Mouse (Mus musculus) midbrain, embryonic 12.5 days (tissue): ENCODE measurements around the gene Frmd6. TPM values are rescaled to one million over a fixed set of nuclear protein-coding genes. Genes with fewer than 3 reads are reported as not detected.

Experiments
- ATAC-seq: fragments of 200-750 bp; cut with Nextera tagmentation; 2 replicates; pipeline ENCODE4 v1.8.0; 2017; ENCODE audit warnings: low read depth, moderate TSS enrichment, moderate library complexity; ENCODE audit not compliant: low FRiP score
- H3K27ac ChIP-seq: fragments of 300-500 bp; sonication (generic); replicated peaks from 2 replicates; pipeline ENCODE4 v1.5.1; 2016; ENCODE audit warnings: mild to moderate bottlenecking
- H3K27me3 ChIP-seq: fragments of 300-500 bp; sonication (generic); 2 replicates; pipeline ENCODE4 v1.6.1; 2016; ENCODE audit warnings: mild to moderate bottlenecking
- H3K36me3 ChIP-seq: fragments of 300-500 bp; sonication (generic); 2 replicates; pipeline ENCODE4 v1.6.1; 2016
- H3K4me1 ChIP-seq: fragments of 300-500 bp; sonication (generic); 2 replicates; pipeline ENCODE4 v1.6.1; 2016
- H3K4me2 ChIP-seq: fragments of 300-500 bp; sonication (generic); replicated peaks from 2 replicates; pipeline ENCODE4 v1.6.1; 2016; ENCODE audit warnings: mild to moderate bottlenecking, moderate library complexity
- H3K4me3 ChIP-seq: fragments of 300-500 bp; sonication (generic); 2 replicates; pipeline ENCODE4 v1.5.1; 2016; ENCODE audit warnings: mild to moderate bottlenecking
- H3K9ac ChIP-seq: fragments of 300-500 bp; sonication (generic); replicated peaks from 2 replicates; pipeline ENCODE4 v1.6.1; 2016; ENCODE audit warnings: mild to moderate bottlenecking, moderate library complexity
- H3K9me3 ChIP-seq: fragments of 300-500 bp; sonication (generic); 2 replicates; pipeline ENCODE4 v1.6.1; 2016; ENCODE audit warnings: mild to moderate bottlenecking
- WGBS: fragments of 180-500 bp; shearing (Covaris S2); methylation state at CpG from one replicate; pipeline ENCODE4 v1.1.7; 2016; 5-methylcytosine and 5-hydroxymethylcytosine counted together
- polyA plus RNA-seq: library from polyadenylated mRNA; unstranded; fragments of >200 nt; fragmentation: Nextera tagmentation; extraction: Ambion mirVana; gene quantifications from 2 replicates; pipeline ENCODE4 v1.2.1, GENCODE M21; 2016

Gene Frmd6
- polyA plus RNA-seq, 1 experiment from 2014 or later = 19.4 TPM

- Histone ChIP-seq H3K4me3 (no peak overlapping the region), H3K36me3 (peaks cover 9% of the 10 kb centered on the region; the same call in 1 of the 2 replicates), H3K4me1 (peaks cover 2% of the 10 kb centered on the region; the same call in 1 of the 2 replicates), H3K27me3 (peaks cover 26% of the 10 kb centered on the region), H3K9ac (no peak overlapping the region), H3K9me3 (no peaks in the 10 kb centered on the region), H3K4me2 (no peak overlapping the region), H3K27ac (no peak overlapping the region)
- 86% methylated on average over 10 of the region's 10 CpGs for WGBS
- ATAC-seq = no peak
Measured at GRCm38 (mm10) chr12:70885576-70885975, 60.3 kb downstream of the Frmd6 start.

DNA sequence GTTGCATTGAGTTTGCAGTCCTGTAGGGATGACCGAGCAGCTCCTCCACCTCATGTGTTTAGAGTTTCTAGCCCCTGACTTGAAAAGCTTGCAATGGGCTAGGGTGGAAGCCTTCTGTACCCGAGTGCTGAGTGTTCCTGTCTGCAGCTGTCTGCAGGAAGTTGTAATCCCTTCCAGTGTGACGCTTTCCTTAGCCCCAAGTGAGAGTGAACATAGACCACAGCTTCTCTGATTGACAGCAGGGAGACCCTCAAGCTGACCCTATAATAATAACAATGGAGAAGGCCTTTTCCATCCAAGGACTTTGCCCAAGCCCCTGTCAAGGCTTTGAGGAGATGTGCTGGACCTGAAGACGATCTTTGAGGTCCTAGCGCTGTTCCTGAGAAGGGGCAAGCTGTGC, 65.1 kb downstream of the Frmd6 start:
- peaks cover 68% of the 10 kb centered on the region for H3K27me3 ChIP-seq
- no peak overlapping the region for H3K9ac ChIP-seq
- peaks cover 6% of the 10 kb centered on the region; the same call in 1 of the 2 replicates for H3K4me1 ChIP-seq
- no peak overlapping the region for H3K4me3 ChIP-seq
- 49% methylated on average over 5 of the region's 5 CpGs for WGBS
- no peak overlapping the region for H3K4me2 ChIP-seq
- no peak overlapping the region for H3K27ac ChIP-seq
- no peaks in the 10 kb centered on the region for H3K9me3 ChIP-seq
- 0 out of 2 replicates have a peak, but pooled peaks cover 7% of the 10 kb centered on the region for H3K36me3 ChIP-seq
- ATAC-seq = peak; percentile 74

DNA sequence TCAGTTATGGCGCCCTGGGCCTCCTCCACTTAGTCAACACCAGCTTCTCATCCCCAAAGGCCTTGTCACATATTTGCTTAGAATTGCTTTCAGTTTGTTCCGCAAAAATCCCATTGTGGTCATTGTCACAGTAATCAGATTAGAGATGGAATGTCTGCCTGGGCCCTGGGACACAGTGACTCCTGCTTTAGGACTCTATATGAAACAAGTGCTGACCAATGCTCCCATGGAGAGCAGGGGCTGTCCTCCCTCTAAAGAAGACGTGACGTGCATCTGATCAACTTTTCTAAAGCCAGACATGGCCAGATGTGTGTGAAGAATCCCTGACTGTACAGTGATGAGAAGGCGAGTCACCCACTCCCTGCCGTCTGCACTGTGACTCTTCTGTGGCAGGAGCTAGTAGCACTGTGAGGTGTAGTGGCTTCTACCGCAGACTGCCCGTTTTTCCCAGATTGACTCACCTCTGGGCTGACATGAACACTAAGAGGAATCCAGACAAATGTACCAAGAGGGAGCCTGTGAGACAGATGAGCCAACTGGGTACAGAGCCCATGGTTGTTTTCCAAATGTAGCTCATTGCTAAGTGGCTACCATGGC, 65.7 kb downstream of the Frmd6 start:
- no peak overlapping the region for H3K27ac ChIP-seq
- H3K9ac ChIP-seq = no peak overlapping the region
- H3K9me3 ChIP-seq = no peaks in the 10 kb centered on the region
- H3K4me1 ChIP-seq = peaks cover 6% of the 10 kb centered on the region; the same call in 1 of the 2 replicates
- 0 out of 2 replicates have a peak, but pooled peaks cover 7% of the 10 kb centered on the region for H3K36me3 ChIP-seq
- WGBS = 52% methylated on average over 8 of the region's 8 CpGs
- H3K4me3 ChIP-seq = no peak overlapping the region
- H3K27me3 ChIP-seq = peaks cover 64% of the 10 kb centered on the region
- peak; percentile 78 for ATAC-seq
- no peak overlapping the region for H3K4me2 ChIP-seq

DNA sequence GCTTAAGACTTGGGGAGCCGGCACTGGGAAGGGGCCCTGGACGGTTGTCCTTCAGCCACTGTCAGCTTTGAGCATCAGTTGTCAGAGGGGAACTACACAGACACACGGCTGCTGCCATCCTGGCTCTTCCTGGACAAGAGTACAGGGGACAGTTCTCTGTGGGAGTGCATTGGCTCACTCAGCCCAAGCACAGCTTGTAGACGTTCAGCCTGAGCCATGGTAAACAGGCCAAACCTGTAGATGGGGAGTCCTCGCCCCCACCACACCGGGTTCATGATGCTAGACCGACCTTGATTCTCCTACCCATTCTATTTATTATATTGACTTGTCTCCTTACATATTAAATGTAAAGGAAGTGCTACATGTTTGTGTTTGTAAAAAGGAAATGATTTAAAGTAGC, 70.0 kb downstream of the Frmd6 start:
- Histone ChIP-seq H3K9me3 (no peaks in the 10 kb centered on the region), H3K4me2 (no peak overlapping the region), H3K9ac (no peak overlapping the region), H3K4me3 (no peak overlapping the region), H3K36me3 (0 out of 2 replicates have a peak, but pooled peaks cover 7% of the 10 kb centered on the region), H3K27me3 (peaks cover 46% of the 10 kb centered on the region), H3K27ac (no peak overlapping the region), H3K4me1 (peaks cover 6% of the 10 kb centered on the region; the same call in 1 of the 2 replicates)
- WGBS = 87% methylated on average over 7 of the region's 7 CpGs
- ATAC-seq = no peak

DNA sequence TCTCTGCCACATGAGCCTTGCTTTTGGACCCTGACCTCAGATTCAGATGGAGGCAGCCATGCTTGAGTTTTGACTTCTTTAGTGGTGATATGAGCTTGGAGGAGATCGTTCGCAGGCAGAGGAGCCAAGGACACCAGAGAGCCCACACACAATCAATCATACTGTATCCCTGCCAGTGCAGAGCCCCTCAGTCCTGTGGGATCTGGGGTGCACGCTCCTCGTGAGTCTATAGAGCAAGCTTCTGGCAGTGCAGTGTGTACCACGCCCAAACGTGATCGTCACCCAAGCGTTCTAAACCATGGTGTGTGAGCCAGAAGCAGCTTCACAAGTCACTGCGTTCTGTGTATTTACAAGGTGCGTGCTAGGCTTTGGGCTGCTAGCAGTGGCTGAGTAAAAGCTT, 70.8 kb downstream of the Frmd6 start:
- 90% methylated on average over 10 of the region's 10 CpGs for WGBS
- no peak overlapping the region for H3K4me3 ChIP-seq
- no peak for ATAC-seq
- H3K27me3 ChIP-seq = peaks cover 46% of the 10 kb centered on the region
- no peak overlapping the region for H3K9ac ChIP-seq
- H3K4me2 ChIP-seq = no peak overlapping the region
- H3K27ac ChIP-seq = no peak overlapping the region
- H3K36me3 ChIP-seq = 0 out of 2 replicates have a peak, but pooled peaks cover 7% of the 10 kb centered on the region
- H3K4me1 ChIP-seq = no peaks in the 10 kb centered on the region
- H3K9me3 ChIP-seq = no peaks in the 10 kb centered on the region

- Histone ChIP-seq H3K27me3 (peaks cover 33% of the 10 kb centered on the region), H3K4me1 (no peaks in the 10 kb centered on the region), H3K36me3 (0 out of 2 replicates have a peak, but pooled peaks cover 7% of the 10 kb centered on the region), H3K27ac (no peak overlapping the region), H3K9me3 (no peaks in the 10 kb centered on the region), H3K4me2 (no peak overlapping the region), H3K4me3 (no peak overlapping the region), H3K9ac (no peak overlapping the region)
- no peak for ATAC-seq
- WGBS = 80% methylated on average over 8 of the region's 8 CpGs
Measured at GRCm38 (mm10) chr12:70897434-70897833, 72.1 kb downstream of the Frmd6 start.

GRCm38 (mm10) chr12:70898450-70898849, 73.1 kb downstream of the Frmd6 start:
- no peak overlapping the region for H3K27ac ChIP-seq
- no peak overlapping the region for H3K4me3 ChIP-seq
- no peaks in the 10 kb centered on the region for H3K4me1 ChIP-seq
- no peak for ATAC-seq
- 0 out of 2 replicates have a peak, but pooled peaks cover 7% of the 10 kb centered on the region for H3K36me3 ChIP-seq
- no peaks in the 10 kb centered on the region for H3K9me3 ChIP-seq
- H3K4me2 ChIP-seq = no peak overlapping the region
- 85% methylated on average over 8 of the region's 8 CpGs for WGBS
- H3K9ac ChIP-seq = no peak overlapping the region
- peaks cover 23% of the 10 kb centered on the region for H3K27me3 ChIP-seq

DNA sequence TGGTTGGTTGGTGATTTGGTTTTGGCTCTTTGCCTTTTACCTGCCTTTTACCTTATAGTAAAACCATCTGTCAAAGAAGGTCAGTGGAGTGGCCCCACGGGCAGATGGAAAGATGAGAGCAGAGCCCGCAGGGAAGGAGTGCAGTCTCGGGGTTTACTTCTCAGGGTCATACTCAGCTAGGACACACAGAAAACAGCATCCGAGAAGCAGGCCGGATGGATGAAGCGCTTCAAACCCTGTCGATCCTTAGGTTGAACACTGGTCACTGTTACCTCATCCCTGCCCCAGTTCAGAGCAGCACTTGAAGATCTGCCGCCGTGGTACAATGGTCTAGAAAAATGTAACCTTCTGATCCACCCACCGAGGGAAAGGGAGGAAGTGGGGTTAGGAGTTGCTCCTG, 79.2 kb downstream of the Frmd6 start:
- 94% methylated on average over 10 of the region's 10 CpGs for WGBS

DNA sequence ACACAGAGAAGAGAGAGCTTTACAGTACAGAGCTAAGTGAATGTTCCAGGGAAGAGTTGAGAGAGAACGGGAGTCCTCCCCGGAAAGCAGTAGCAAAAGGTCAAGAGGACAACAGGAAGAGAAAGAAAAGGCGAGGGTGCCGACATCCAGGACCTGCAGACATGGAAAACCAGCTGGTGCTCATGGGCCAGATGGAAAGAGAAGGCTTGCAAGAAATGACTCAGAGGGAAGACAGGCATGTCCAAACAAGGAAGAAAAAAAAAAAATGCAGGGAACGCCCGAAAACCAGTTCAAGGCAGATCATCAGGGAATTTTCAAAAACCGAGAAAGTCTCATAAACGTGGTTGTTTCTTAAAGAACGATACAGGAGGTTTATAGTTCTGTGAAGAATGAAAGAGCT, 81.6 kb downstream of the Frmd6 start:
- H3K4me1 ChIP-seq = peaks cover 6% of the 10 kb centered on the region
- ATAC-seq = no peak
- H3K27me3 ChIP-seq = peaks cover 12% of the 10 kb centered on the region; the same call in 1 of the 2 replicates
- H3K36me3 ChIP-seq = no peaks in the 10 kb centered on the region
- H3K27ac ChIP-seq = no peak overlapping the region
- H3K9ac ChIP-seq = no peak overlapping the region
- H3K4me3 ChIP-seq = no peak overlapping the region
- no peak overlapping the region for H3K4me2 ChIP-seq
- 85% methylated on average over 9 of the region's 9 CpGs for WGBS
- H3K9me3 ChIP-seq = peaks cover 5% of the 10 kb centered on the region; the same call in 1 of the 2 replicates

More for the DNA sequence above, 79.2 kb downstream of the Frmd6 start:
- H3K9ac ChIP-seq = no peak overlapping the region
- ATAC-seq = no peak
- H3K4me1 ChIP-seq = no peaks in the 10 kb centered on the region
- H3K4me2 ChIP-seq = no peak overlapping the region
- H3K4me3 ChIP-seq = no peak overlapping the region
- H3K27ac ChIP-seq = no peak overlapping the region
- 0 out of 2 replicates have a peak, but pooled peaks cover 4% of the 10 kb centered on the region for H3K27me3 ChIP-seq
- H3K36me3 ChIP-seq = no peaks in the 10 kb centered on the region
- peaks cover 5% of the 10 kb centered on the region; the same call in 1 of the 2 replicates for H3K9me3 ChIP-seq

DNA sequence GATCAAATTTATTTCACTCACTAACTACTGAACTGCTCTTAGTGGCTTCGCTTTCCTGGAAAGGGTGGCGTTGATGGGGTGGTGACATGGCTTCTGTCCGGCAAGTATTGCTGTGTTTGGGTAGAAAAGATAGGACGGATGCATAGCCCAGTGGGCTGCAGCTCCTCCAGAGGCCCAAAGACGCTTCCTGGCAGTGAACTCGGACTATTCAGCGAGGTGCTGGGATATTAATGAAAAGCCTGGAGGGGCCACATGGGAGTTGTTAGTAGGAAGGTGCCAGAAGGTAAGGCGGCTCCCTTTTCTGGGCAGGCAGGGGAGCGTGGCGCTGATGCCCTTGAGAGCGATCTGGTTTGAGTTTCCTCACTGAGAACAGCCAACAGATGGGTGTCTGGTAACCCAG, 82.3 kb downstream of the Frmd6 start:
- no peak overlapping the region for H3K9ac ChIP-seq
- H3K9me3 ChIP-seq = peaks cover 5% of the 10 kb centered on the region; the same call in 1 of the 2 replicates
- no peak for ATAC-seq
- H3K27ac ChIP-seq = no peak overlapping the region
- peaks cover 11% of the 10 kb centered on the region for H3K4me1 ChIP-seq
- no peak overlapping the region for H3K4me3 ChIP-seq
- no peak overlapping the region for H3K4me2 ChIP-seq
- no peaks in the 10 kb centered on the region for H3K36me3 ChIP-seq
- peaks cover 12% of the 10 kb centered on the region; the same call in 1 of the 2 replicates for H3K27me3 ChIP-seq
- 93% methylated on average over 11 of the region's 11 CpGs for WGBS

- no peak overlapping the region for H3K9ac ChIP-seq
- H3K4me3 ChIP-seq = no peak overlapping the region
- peaks cover 11% of the 10 kb centered on the region for H3K4me1 ChIP-seq
- no peak for ATAC-seq
- H3K9me3 ChIP-seq = peaks cover 5% of the 10 kb centered on the region; the same call in 1 of the 2 replicates
- no peak overlapping the region for H3K27ac ChIP-seq
- WGBS = 84% methylated on average over 4 of the region's 4 CpGs
- no peaks in the 10 kb centered on the region for H3K36me3 ChIP-seq
- no peak overlapping the region for H3K4me2 ChIP-seq
- H3K27me3 ChIP-seq = peaks cover 12% of the 10 kb centered on the region; the same call in 1 of the 2 replicates
Measured at GRCm38 (mm10) chr12:70908076-70908475, 82.8 kb downstream of the Frmd6 start.

DNA sequence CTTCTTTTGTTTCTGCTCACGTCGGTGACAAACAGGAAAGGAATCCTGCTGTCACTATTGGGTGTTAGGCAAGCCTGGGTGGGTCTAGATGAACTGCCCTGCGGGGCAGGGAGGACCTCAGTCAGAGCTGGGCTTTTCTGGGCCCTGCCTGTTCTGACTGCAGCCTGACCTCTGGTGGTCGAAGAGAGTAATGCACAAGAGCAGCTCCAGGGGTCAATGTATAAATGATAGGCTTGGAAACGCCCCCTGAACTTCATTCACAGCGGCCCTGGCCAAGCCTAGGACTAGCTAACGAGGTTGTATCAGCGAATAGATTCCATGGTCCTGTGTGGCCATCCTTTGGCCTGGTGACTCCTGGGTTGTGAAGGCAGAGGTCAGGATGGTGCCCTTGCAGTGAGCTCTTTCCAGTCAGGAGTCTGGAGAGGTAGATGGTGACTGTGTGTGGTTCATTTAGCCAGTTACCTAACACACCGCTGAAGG, 85.0 kb downstream of the Frmd6 start:
- peak; percentile 64 for ATAC-seq
- H3K4me2 ChIP-seq = no peak overlapping the region
- peaks cover 11% of the 10 kb centered on the region for H3K4me1 ChIP-seq
- H3K27ac ChIP-seq = no peak overlapping the region
- no peak overlapping the region for H3K4me3 ChIP-seq
- H3K27me3 ChIP-seq = peaks cover 12% of the 10 kb centered on the region; the same call in 1 of the 2 replicates
- 12% methylated on average over 9 of the region's 9 CpGs for WGBS
- peaks cover 5% of the 10 kb centered on the region; the same call in 1 of the 2 replicates for H3K9me3 ChIP-seq
- H3K36me3 ChIP-seq = no peaks in the 10 kb centered on the region
- no peak overlapping the region for H3K9ac ChIP-seq
